Mouse (Mus musculus): ENCODE data around the gene Ankrd27.
A peak's percentile ranks its signal among the peaks of the same experiment; 100 is the strongest.

Ankrd27 gene

GRCm38 (mm10) chr7:35646317-35647081, 60.5 kb downstream of the Ankrd27 start:
- DNase-seq: peak; percentile 51

- peak; percentile 95 for DNase-seq
Measured at GRCm38 (mm10) chr7:35647101-35647698, 61.2 kb downstream of the Ankrd27 start, which contains the start of gene Pdcd5. Pdcd5 (minus strand) TSS chr7:35647521.

- DNase-seq: no peak
Measured at GRCm38 (mm10) chr7:35648239-35649069, 62.4 kb downstream of the Ankrd27 start.

GRCm38 (mm10) chr7:35649071-35649470, 63.0 kb downstream of the Ankrd27 start:
- DNase-seq: peak; percentile 53

GRCm38 (mm10) chr7:35650716-35651410, 64.8 kb downstream of the Ankrd27 start:
- DNase-seq: no peak

GRCm38 (mm10) chr7:35651583-35652270, 65.7 kb downstream of the Ankrd27 start:
- DNase-seq: no peak

- no peak for DNase-seq
Measured at GRCm38 (mm10) chr7:35657829-35658228, 71.8 kb downstream of the Ankrd27 start.

GRCm38 (mm10) chr7:35659173-35659572, 73.1 kb downstream of the Ankrd27 start:
- DNase-seq: no peak

- no peak for DNase-seq
Measured at GRCm38 (mm10) chr7:35663790-35664376, 77.8 kb downstream of the Ankrd27 start.

- DNase-seq: peak; percentile 33
Measured at GRCm38 (mm10) chr7:35668066-35669041, 82.3 kb downstream of the Ankrd27 start.

GRCm38 (mm10) chr7:35678976-35679375, 92.9 kb downstream of the Ankrd27 start:
- DNase-seq: no peak

- DNase-seq: no peak
Measured at GRCm38 (mm10) chr7:35681559-35681958, 95.5 kb downstream of the Ankrd27 start.

GRCm38 (mm10) chr7:35683409-35684122, 97.5 kb downstream of the Ankrd27 start:
- no peak for DNase-seq

GRCm38 (mm10) chr7:35686216-35686615, 100.2 kb downstream of the Ankrd27 start:
- no peak for DNase-seq

GRCm38 (mm10) chr7:35686756-35687155, 100.7 kb downstream of the Ankrd27 start:
- peak; percentile 30 for DNase-seq

- no peak for DNase-seq
Measured at GRCm38 (mm10) chr7:35687229-35687628, 101.2 kb downstream of the Ankrd27 start.

GRCm38 (mm10) chr7:35688276-35688675, 102.2 kb downstream of the Ankrd27 start:
- DNase-seq: no peak
